Mouse (Mus musculus) right cerebral cortex, postnatal 4 days (tissue): ENCODE data around the gene Mstn.
A peak's percentile ranks its signal among the peaks of the same experiment; 100 is the strongest.

Source experiments
- DNase-seq: peaks from one replicate; pipeline ENCODE4 v3.0.0-alpha.2; 2022

The Mstn gene

GRCm38 (mm10) chr1:53061340-53061739 is at the start of gene Mstn:
Gene Mstn, plus strand, starts transcription at chr1:53061640.
- no peak for DNase-seq

- no peak for DNase-seq
Observed at GRCm38 (mm10) chr1:53014716-53015115, 46.7 kb upstream of the Mstn start.

- DNase-seq, result no peak
Observed at GRCm38 (mm10) chr1:53015606-53016005, 45.8 kb upstream of the Mstn start.

GRCm38 (mm10) chr1:53018746-53019505 is 42.5 kb upstream of the Mstn start:
- no peak for DNase-seq

- DNase-seq, result no peak
Observed at GRCm38 (mm10) chr1:53020079-53020478, 41.4 kb upstream of the Mstn start, which contains the start of gene 1700019D03Rik. Gene 1700019D03Rik, minus strand, starts transcription at chr1:53020179.

GRCm38 (mm10) chr1:53032550-53032949 is 28.9 kb upstream of the Mstn start:
- DNase-seq, result no peak

GRCm38 (mm10) chr1:53037443-53037871 is 24.0 kb upstream of the Mstn start:
- no peak for DNase-seq

- no peak for DNase-seq
Observed at GRCm38 (mm10) chr1:53049763-53050427, 11.5 kb upstream of the Mstn start.

- DNase-seq, result peak; percentile 84
Observed at GRCm38 (mm10) chr1:53053087-53054022, 8.1 kb upstream of the Mstn start.

- DNase-seq, result no peak
Observed at GRCm38 (mm10) chr1:53059106-53059505, 2.3 kb upstream of the Mstn start.

GRCm38 (mm10) chr1:53060499-53060898 is 941 bp upstream of the Mstn start:
- no peak for DNase-seq

GRCm38 (mm10) chr1:53061871-53062608 is 600 bp downstream of the Mstn start:
- peak; percentile 25 for DNase-seq

- no peak for DNase-seq
Observed at GRCm38 (mm10) chr1:53063921-53064320, 2.5 kb downstream of the Mstn start.

GRCm38 (mm10) chr1:53069726-53070514 is 8.5 kb downstream of the Mstn start:
- DNase-seq, result no peak

GRCm38 (mm10) chr1:53070664-53071175 is 9.3 kb downstream of the Mstn start:
- DNase-seq, result no peak

GRCm38 (mm10) chr1:53076656-53077055 is 15.2 kb downstream of the Mstn start:
- DNase-seq, result no peak

GRCm38 (mm10) chr1:53079876-53080275 is 18.4 kb downstream of the Mstn start:
- no peak for DNase-seq

- no peak for DNase-seq
Observed at GRCm38 (mm10) chr1:53080603-53081002, 19.2 kb downstream of the Mstn start.

GRCm38 (mm10) chr1:53085256-53085655 is 23.8 kb downstream of the Mstn start:
- DNase-seq, result no peak

GRCm38 (mm10) chr1:53085991-53086390 is 24.6 kb downstream of the Mstn start:
- no peak for DNase-seq

- DNase-seq, result no peak
Observed at GRCm38 (mm10) chr1:53093180-53093579, 31.7 kb downstream of the Mstn start.
